Mouse (Mus musculus): Measurements from ENCODE around the gene Olfr204. TPM values are rescaled to one million over a fixed set of nuclear protein-coding genes. Genes with fewer than 3 reads are reported as not detected.
"Not testable (repeated sequence)": the region's sequence is repeated elsewhere in the genome, so short reads cannot be mapped to it uniquely, and the experiment has no call there.

Gene Olfr204
- polyA plus RNA-seq, 1 experiment from 2014 or later: not detected

DNA sequence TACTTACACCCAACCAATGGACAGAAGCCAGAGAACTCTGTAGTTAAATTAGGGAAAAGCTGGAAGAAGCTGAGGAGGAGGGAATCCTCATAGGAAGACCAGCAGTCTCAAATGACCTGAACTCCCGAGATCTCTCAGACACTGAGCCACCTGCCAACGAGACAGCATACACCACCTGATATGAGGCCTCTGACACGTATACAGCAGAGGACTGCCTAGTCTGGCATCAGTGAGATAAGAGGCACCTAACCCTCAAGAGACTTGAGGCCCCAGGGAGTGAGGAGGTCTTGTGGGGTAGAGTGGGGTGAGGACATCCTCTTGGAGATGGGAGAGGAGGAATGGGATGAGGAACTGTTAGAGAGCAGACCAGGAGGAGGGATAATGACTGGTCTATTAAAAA, 37.5 kb downstream of the Olfr204 start:
- Histone ChIP-seq H3K4me3 (ENCODE audit: low read depth, low read length) (no peak overlapping the region), H3K4me1 (ENCODE audit: control insufficient read depth, insufficient read depth, low read length) (no peaks in the 10 kb centered on the region), H3K4me2 (replicated peaks; ENCODE audit: low read depth, low read length) (no peak overlapping the region), H3K9ac (replicated peaks; ENCODE audit: low read depth, low read length) (no peak overlapping the region), H3K27ac (ENCODE audit: low read length) (no peak overlapping the region), H3K9me3 (ENCODE audit: control insufficient read depth, low read depth, low read length) (no peaks in the 10 kb centered on the region), H3K36me3 (ENCODE audit: control insufficient read depth, insufficient read depth, low read length) (no peaks in the 10 kb centered on the region), H3K27me3 (ENCODE audit: control insufficient read depth, insufficient read depth, low read length) (no peaks in the 10 kb centered on the region)
- WGBS: 72% methylated on average over 3 of the region's 3 CpGs
- no peak for ATAC-seq (ENCODE audit: insufficient number of reproducible peaks, insufficient read depth, low FRiP score, low read depth)

DNA sequence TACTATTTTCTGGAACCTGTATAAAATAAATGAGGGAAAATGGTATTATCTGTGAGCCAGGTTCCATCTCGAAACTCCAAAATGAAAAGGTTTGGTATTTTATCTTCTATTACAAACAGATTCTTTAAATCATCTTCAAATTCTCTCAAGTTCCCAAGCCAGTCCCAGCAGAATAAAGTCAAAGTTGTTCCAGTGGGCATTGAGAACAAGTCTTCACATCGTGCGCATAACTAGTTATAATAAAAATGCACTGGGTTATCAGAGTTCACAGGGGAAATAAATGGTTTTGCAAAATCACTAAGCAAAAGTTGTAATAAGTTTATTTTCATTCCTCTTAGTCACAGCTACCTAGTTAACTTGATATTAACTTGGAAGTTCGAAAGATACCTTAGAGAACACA, 45.5 kb downstream of the Olfr204 start, which contains the start of gene Olfr201:
Olfr201 (minus strand) TSS at position 101 of the 400 bp plus-strand sequence.
- H3K4me1 ChIP-seq (ENCODE audit: control insufficient read depth, insufficient read depth, low read length); H3K4me2 ChIP-seq (replicated peaks; ENCODE audit: low read depth, low read length); H3K9me3 ChIP-seq (ENCODE audit: control insufficient read depth, low read depth, low read length); H3K9ac ChIP-seq (replicated peaks; ENCODE audit: low read depth, low read length); ATAC-seq (ENCODE audit: insufficient number of reproducible peaks, insufficient read depth, low FRiP score, low read depth); H3K4me3 ChIP-seq (ENCODE audit: low read depth, low read length); H3K27ac ChIP-seq (ENCODE audit: low read length); H3K27me3 ChIP-seq (ENCODE audit: control insufficient read depth, insufficient read depth, low read length); H3K36me3 ChIP-seq (ENCODE audit: control insufficient read depth, insufficient read depth, low read length): not testable (repeated sequence)
- WGBS: 84% methylated on average over 4 of the region's 4 CpGs

DNA sequence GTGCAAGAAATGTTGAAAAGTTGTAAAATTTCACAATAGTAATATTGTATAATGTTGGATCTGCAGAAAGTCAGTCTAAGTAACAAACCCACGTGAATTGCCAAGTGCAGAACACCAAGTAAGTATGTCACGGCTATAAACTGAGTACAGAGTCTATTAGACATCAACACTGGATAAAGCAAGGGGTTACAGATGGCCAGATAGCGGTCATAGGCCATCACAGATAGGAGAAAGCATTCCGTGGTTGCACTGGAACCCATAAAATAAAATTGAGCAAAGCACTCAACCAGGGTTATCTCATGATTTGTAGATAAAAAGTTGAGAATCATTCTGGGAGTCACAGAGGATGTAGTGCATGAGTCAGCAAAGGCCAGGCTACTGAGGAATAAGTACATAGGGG, 49.0 kb downstream of the Olfr204 start:
- H3K4me3 ChIP-seq (ENCODE audit: low read depth, low read length); H3K36me3 ChIP-seq (ENCODE audit: control insufficient read depth, insufficient read depth, low read length); H3K9me3 ChIP-seq (ENCODE audit: control insufficient read depth, low read depth, low read length); H3K27ac ChIP-seq (ENCODE audit: low read length); H3K27me3 ChIP-seq (ENCODE audit: control insufficient read depth, insufficient read depth, low read length); H3K4me1 ChIP-seq (ENCODE audit: control insufficient read depth, insufficient read depth, low read length); ATAC-seq (ENCODE audit: insufficient number of reproducible peaks, insufficient read depth, low FRiP score, low read depth); H3K4me2 ChIP-seq (replicated peaks; ENCODE audit: low read depth, low read length); H3K9ac ChIP-seq (replicated peaks; ENCODE audit: low read depth, low read length): not testable (repeated sequence)
- 68% methylated on average over 4 of the region's 4 CpGs for WGBS

Other genes starting within 250 kb of the Olfr204 start
- gene Olfr190, start 240.2 kb downstream of the Olfr204 start, polyA plus RNA-seq (2014; fragmentation: Nextera tagmentation; extraction: Ambion mirVana): not detected in 2 replicates
- gene Olfr191, start 228.4 kb downstream of the Olfr204 start, polyA plus RNA-seq (2014; fragmentation: Nextera tagmentation; extraction: Ambion mirVana): not detected in 2 replicates
- not detected in 2 replicates for gene Olfr193, start 206.4 kb downstream of the Olfr204 start, polyA plus RNA-seq (2014; fragmentation: Nextera tagmentation; extraction: Ambion mirVana)
- gene Olfr194, start 197.2 kb downstream of the Olfr204 start, polyA plus RNA-seq (2014; fragmentation: Nextera tagmentation; extraction: Ambion mirVana): not detected in 2 replicates
- gene Olfr195, start 171.2 kb downstream of the Olfr204 start, polyA plus RNA-seq (2014; fragmentation: Nextera tagmentation; extraction: Ambion mirVana): not detected in 2 replicates
- gene Olfr196, start 147.8 kb downstream of the Olfr204 start, polyA plus RNA-seq (2014; fragmentation: Nextera tagmentation; extraction: Ambion mirVana): not detected in 2 replicates
- not detected in 2 replicates for gene Olfr198, start 114.7 kb downstream of the Olfr204 start, polyA plus RNA-seq (2014; fragmentation: Nextera tagmentation; extraction: Ambion mirVana)
- gene Olfr199, start 98.5 kb downstream of the Olfr204 start, polyA plus RNA-seq (2014; fragmentation: Nextera tagmentation; extraction: Ambion mirVana): not detected in 2 replicates
- not detected in 2 replicates for gene Olfr201, start 45.6 kb downstream of the Olfr204 start, polyA plus RNA-seq (2014; fragmentation: Nextera tagmentation; extraction: Ambion mirVana)
- gene Olfr202, start 31.5 kb downstream of the Olfr204 start, polyA plus RNA-seq (2014; fragmentation: Nextera tagmentation; extraction: Ambion mirVana): not detected in 2 replicates
- gene Olfr203, start 19.4 kb downstream of the Olfr204 start, polyA plus RNA-seq (2014; fragmentation: Nextera tagmentation; extraction: Ambion mirVana): not detected in 2 replicates
- gene Olfr205, start 12.9 kb upstream of the Olfr204 start, polyA plus RNA-seq (2014; fragmentation: Nextera tagmentation; extraction: Ambion mirVana): not detected in 2 replicates
- not detected in 2 replicates for gene Olfr206, start 31.0 kb upstream of the Olfr204 start, polyA plus RNA-seq (2014; fragmentation: Nextera tagmentation; extraction: Ambion mirVana)
- not detected in 2 replicates for gene Olfr209, start 45.7 kb upstream of the Olfr204 start, polyA plus RNA-seq (2014; fragmentation: Nextera tagmentation; extraction: Ambion mirVana)
- gene Gabrr3, start 89.1 kb upstream of the Olfr204 start, polyA plus RNA-seq (2014; fragmentation: Nextera tagmentation; extraction: Ambion mirVana): not detected in 2 replicates
- gene Riox2, start 153.5 kb upstream of the Olfr204 start, polyA plus RNA-seq (2014; fragmentation: Nextera tagmentation; extraction: Ambion mirVana): 38.3 and 38.7 TPM in 2 replicates

Data from stomach, embryonic 14.5 days (tissue).